Mouse (Mus musculus) embryonic facial prominence, embryonic 12.5 days (tissue): Measurements from ENCODE around the gene Pm20d2. TPM values are rescaled to one million over a fixed set of nuclear protein-coding genes. Genes with fewer than 3 reads are reported as not detected.

Experiments used
- ATAC-seq: fragments of 200-750 bp; cut with Nextera tagmentation; 2 replicates; pipeline ENCODE4 v1.8.0; 2017; ENCODE audit not compliant: insufficient number of reproducible peaks, insufficient read depth, low FRiP score, low TSS enrichment
- H3K27ac ChIP-seq: fragments of 300-500 bp; sonication (generic); 2 replicates; pipeline ENCODE4 v1.5.1; 2016; ENCODE audit warnings: mild to moderate bottlenecking
- H3K27me3 ChIP-seq: fragments of 300-500 bp; sonication (generic); 2 replicates; pipeline ENCODE4 v1.6.1; 2016; ENCODE audit warnings: mild to moderate bottlenecking, moderate library complexity
- H3K36me3 ChIP-seq: fragments of 300-500 bp; sonication (generic); 2 replicates; pipeline ENCODE4 v1.6.1; 2016; ENCODE audit warnings: mild to moderate bottlenecking
- H3K4me1 ChIP-seq: fragments of 300-500 bp; sonication (generic); 2 replicates; pipeline ENCODE4 v1.6.1; 2016
- H3K4me2 ChIP-seq: fragments of 300-500 bp; sonication (generic); replicated peaks from 2 replicates; pipeline ENCODE4 v1.6.1; 2016; ENCODE audit warnings: mild to moderate bottlenecking, moderate library complexity
- H3K4me3 ChIP-seq: fragments of 300-500 bp; sonication (generic); 2 replicates; pipeline ENCODE4 v1.5.1; 2016; ENCODE audit warnings: mild to moderate bottlenecking
- H3K9ac ChIP-seq: fragments of 300-500 bp; sonication (generic); 2 replicates; pipeline ENCODE4 v1.6.1; 2016; ENCODE audit warnings: mild to moderate bottlenecking, moderate library complexity
- H3K9me3 ChIP-seq: fragments of 300-500 bp; sonication (generic); 2 replicates; pipeline ENCODE4 v1.6.1; 2016; ENCODE audit warnings: mild to moderate bottlenecking, moderate library complexity
- WGBS: fragments of 180-500 bp; shearing (Covaris S2); methylation state at CpG from one replicate; pipeline ENCODE4 v1.1.7; 2016; 5-methylcytosine and 5-hydroxymethylcytosine counted together
- polyA plus RNA-seq: library from polyadenylated mRNA; unstranded; fragments of >200 nt; fragmentation: Nextera tagmentation; extraction: Ambion mirVana; gene quantifications from 2 replicates; pipeline ENCODE4 v1.2.1, GENCODE M21; 2016

Gene Pm20d2
- polyA plus RNA-seq, result 2.1 TPM in 2 replicates

GRCm38 (mm10) chr4:33189735-33190036 is at the start of gene Pm20d2:
Gene Pm20d2, minus strand, starts transcription at chr4:33189737.
- H3K9me3 ChIP-seq, result no peaks in the 10 kb centered on the region
- no peaks in the 10 kb centered on the region for H3K4me1 ChIP-seq
- no peak for ATAC-seq
- peak within 1 kb of the TSS; percentile 77 for H3K27ac ChIP-seq
- H3K4me2 ChIP-seq, result peak within 1 kb of the TSS; percentile 96
- H3K27me3 ChIP-seq, result peaks cover 13% of the 10 kb centered on the region; the same call in 1 of the 2 replicates
- H3K9ac ChIP-seq, result peak within 1 kb of the TSS; percentile 66
- H3K4me3 ChIP-seq, result peak within 1 kb of the TSS; percentile 59
- H3K36me3 ChIP-seq, result no peaks in the 10 kb centered on the region
- 13% methylated on average over 6 of the region's 6 CpGs for WGBS

GRCm38 (mm10) chr4:33230881-33231280 is 41.3 kb upstream of the Pm20d2 start:
- Histone ChIP-seq H3K4me3 (no peak overlapping the region), H3K4me1 (no peaks in the 10 kb centered on the region), H3K27ac (no peak overlapping the region), H3K4me2 (no peak overlapping the region), H3K9me3 (no peaks in the 10 kb centered on the region), H3K36me3 (peaks cover 7% of the 10 kb centered on the region; the same call in 1 of the 2 replicates), H3K27me3 (no peaks in the 10 kb centered on the region), H3K9ac (no peak overlapping the region)
- ATAC-seq, result no peak
- WGBS, result 91% methylated on average over 18 of the region's 18 CpGs

DNA sequence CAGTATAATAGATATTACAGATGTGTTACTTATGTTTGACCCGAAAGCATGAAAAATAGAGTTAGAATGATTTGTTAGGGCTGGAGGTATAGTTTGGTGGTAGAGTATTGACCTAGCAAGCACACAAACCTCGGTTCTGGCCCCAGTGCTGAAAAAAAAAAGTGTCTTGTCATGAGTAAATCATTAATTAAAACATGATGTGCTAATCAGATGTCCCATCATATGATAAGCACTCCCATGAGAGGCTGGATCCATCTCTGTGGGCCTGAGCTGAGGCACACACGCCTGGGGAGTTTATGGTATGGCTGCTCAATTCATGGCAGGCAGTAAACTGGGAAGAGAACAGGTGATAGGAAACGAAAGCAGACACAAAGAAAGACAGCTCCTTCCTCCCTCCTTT is 40.1 kb upstream of the Pm20d2 start:
- Histone ChIP-seq H3K4me3 (no peak overlapping the region), H3K36me3 (peaks cover 7% of the 10 kb centered on the region; the same call in 1 of the 2 replicates), H3K4me1 (0 out of 2 replicates have a peak, but pooled peaks cover under 1% of the 10 kb centered on the region), H3K9ac (no peak overlapping the region), H3K27ac (no peak overlapping the region), H3K4me2 (no peak overlapping the region), H3K9me3 (no peaks in the 10 kb centered on the region), H3K27me3 (no peaks in the 10 kb centered on the region)
- no peak for ATAC-seq
- 78% methylated on average over 4 of the region's 4 CpGs for WGBS

- no peak overlapping the region for H3K4me2 ChIP-seq
- no peaks in the 10 kb centered on the region for H3K27me3 ChIP-seq
- no peaks in the 10 kb centered on the region for H3K9me3 ChIP-seq
- peaks cover 7% of the 10 kb centered on the region; the same call in 1 of the 2 replicates for H3K36me3 ChIP-seq
- H3K9ac ChIP-seq, result no peak overlapping the region
- H3K27ac ChIP-seq, result no peak overlapping the region
- 80% methylated on average over 7 of the region's 7 CpGs for WGBS
- ATAC-seq, result no peak
- no peak overlapping the region for H3K4me3 ChIP-seq
- 0 out of 2 replicates have a peak, but pooled peaks cover 4% of the 10 kb centered on the region for H3K4me1 ChIP-seq
Measured at GRCm38 (mm10) chr4:33227164-33227563, 37.6 kb upstream of the Pm20d2 start.

- 0 out of 2 replicates have a peak, but pooled peaks cover 4% of the 10 kb centered on the region for H3K4me1 ChIP-seq
- H3K27ac ChIP-seq, result 0 out of 2 replicates have a peak overlapping the region, but pooled peaks have one; percentile 36
- no peak overlapping the region for H3K9ac ChIP-seq
- no peak overlapping the region for H3K4me2 ChIP-seq
- 0 out of 2 replicates have a peak, but pooled peaks have one; percentile 3 for ATAC-seq
- 51% methylated on average over 7 of the region's 7 CpGs for WGBS
- H3K36me3 ChIP-seq, result no peaks in the 10 kb centered on the region
- no peak overlapping the region for H3K4me3 ChIP-seq
- H3K27me3 ChIP-seq, result no peaks in the 10 kb centered on the region
- no peaks in the 10 kb centered on the region for H3K9me3 ChIP-seq
Measured at GRCm38 (mm10) chr4:33224003-33224675, 34.6 kb upstream of the Pm20d2 start.

DNA sequence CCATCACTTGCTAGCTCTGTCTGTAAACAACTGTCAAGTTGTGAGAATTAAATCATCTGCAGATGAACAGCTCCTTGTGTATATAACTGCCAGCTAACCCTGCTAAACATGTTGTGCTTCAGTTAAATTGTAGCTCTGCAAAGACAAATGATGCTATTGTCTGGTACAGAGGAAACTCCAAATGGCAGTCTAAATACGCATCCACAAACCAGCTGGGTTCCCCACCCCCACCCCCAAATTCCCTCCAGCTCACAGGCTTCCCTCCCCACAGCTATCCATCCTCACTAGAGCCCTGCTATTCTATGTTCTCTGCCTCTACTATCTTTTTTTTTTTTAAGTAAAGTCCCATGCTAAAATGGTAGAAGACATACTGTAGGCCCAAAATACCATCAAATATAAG is 32.3 kb upstream of the Pm20d2 start:
- Histone ChIP-seq H3K27me3 (no peaks in the 10 kb centered on the region), H3K27ac (no peak overlapping the region), H3K4me2 (no peak overlapping the region), H3K4me3 (no peak overlapping the region), H3K4me1 (0 out of 2 replicates have a peak, but pooled peaks cover 4% of the 10 kb centered on the region), H3K9me3 (no peaks in the 10 kb centered on the region), H3K9ac (no peak overlapping the region), H3K36me3 (no peaks in the 10 kb centered on the region)
- ATAC-seq, result no peak
- 26% methylated on average over 1 of the region's 1 CpGs for WGBS

GRCm38 (mm10) chr4:33208881-33209841 is 19.6 kb upstream of the Pm20d2 start, which contains the start of gene Srsf12:
Gene Srsf12, plus strand, starts transcription at chr4:33208991.
- Histone ChIP-seq H3K27ac (peak within 1 kb of the TSS; percentile 67; the same call in 1 of the 2 replicates), H3K9ac (peak within 1 kb of the TSS; percentile 88), H3K4me3 (peak within 1 kb of the TSS; percentile 62), H3K27me3 (no peaks in the 10 kb centered on the region), H3K36me3 (no peaks in the 10 kb centered on the region), H3K4me1 (0 out of 2 replicates have a peak, but pooled peaks cover 5% of the 10 kb centered on the region), H3K4me2 (peak within 1 kb of the TSS; percentile 98), H3K9me3 (no peaks in the 10 kb centered on the region)
- ATAC-seq, result peak; percentile 73
- WGBS, result 2% methylated on average over 63 of the region's 65 CpGs

DNA sequence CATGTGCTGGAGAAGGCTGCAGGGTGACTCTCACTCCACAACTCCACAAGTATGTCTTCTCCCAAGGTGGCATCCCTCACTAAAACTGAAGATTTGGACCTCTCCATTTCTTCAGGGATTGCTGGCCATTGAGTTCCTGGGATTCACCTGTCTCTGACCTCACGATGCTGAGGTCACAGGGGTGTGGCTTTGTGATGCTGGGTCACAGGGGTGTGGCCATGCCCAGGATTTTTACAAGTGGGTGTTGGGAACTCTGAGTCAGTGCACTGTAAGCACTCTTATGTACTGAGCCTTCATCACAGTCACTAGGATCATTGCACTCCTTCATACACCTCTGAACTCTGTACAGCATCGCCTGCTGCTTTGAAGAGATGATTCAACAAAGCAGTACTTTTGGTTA is 18.0 kb upstream of the Pm20d2 start:
- Histone ChIP-seq H3K9me3 (no peaks in the 10 kb centered on the region), H3K4me1 (0 out of 2 replicates have a peak, but pooled peaks cover 5% of the 10 kb centered on the region), H3K36me3 (no peaks in the 10 kb centered on the region), H3K27ac (no peak overlapping the region), H3K4me3 (no peak overlapping the region), H3K4me2 (no peak overlapping the region), H3K27me3 (no peaks in the 10 kb centered on the region), H3K9ac (no peak overlapping the region)
- 72% methylated on average over 2 of the region's 2 CpGs for WGBS
- ATAC-seq, result no peak

- Histone ChIP-seq H3K4me1 (0 out of 2 replicates have a peak, but pooled peaks cover 5% of the 10 kb centered on the region), H3K9me3 (no peaks in the 10 kb centered on the region), H3K4me3 (no peak overlapping the region), H3K9ac (no peak overlapping the region), H3K27ac (no peak overlapping the region), H3K4me2 (no peak overlapping the region), H3K27me3 (no peaks in the 10 kb centered on the region), H3K36me3 (no peaks in the 10 kb centered on the region)
- 4% methylated on average over 4 of the region's 4 CpGs for WGBS
- no peak for ATAC-seq
Measured at GRCm38 (mm10) chr4:33204682-33205081, 15.1 kb upstream of the Pm20d2 start.

DNA sequence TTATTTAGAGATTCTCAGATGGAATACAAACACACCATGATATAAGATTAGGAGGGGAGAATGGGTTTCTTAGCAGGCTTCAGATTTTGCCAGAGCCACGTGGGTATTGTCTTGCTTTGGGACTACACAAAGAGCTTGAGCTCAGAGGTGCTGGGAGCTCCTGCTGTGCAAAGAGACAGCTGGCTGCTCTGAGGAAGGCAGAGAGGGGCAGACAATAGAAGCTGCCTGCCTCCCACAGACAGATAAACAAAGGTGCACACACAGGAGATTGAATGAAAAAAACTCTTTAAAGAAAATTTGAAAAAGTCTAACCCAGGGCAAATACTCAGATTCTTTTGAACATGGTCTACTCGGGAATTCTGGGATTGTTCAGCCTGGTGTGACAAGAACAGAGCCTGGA is 8.6 kb upstream of the Pm20d2 start:
- no peaks in the 10 kb centered on the region for H3K4me1 ChIP-seq
- H3K36me3 ChIP-seq, result no peaks in the 10 kb centered on the region
- ATAC-seq, result no peak
- no peak overlapping the region for H3K9ac ChIP-seq
- H3K4me2 ChIP-seq, result no peak overlapping the region
- H3K9me3 ChIP-seq, result no peaks in the 10 kb centered on the region
- H3K27ac ChIP-seq, result no peak overlapping the region
- no peaks in the 10 kb centered on the region for H3K27me3 ChIP-seq
- WGBS, result 11% methylated on average over 2 of the region's 2 CpGs
- H3K4me3 ChIP-seq, result no peak overlapping the region

DNA sequence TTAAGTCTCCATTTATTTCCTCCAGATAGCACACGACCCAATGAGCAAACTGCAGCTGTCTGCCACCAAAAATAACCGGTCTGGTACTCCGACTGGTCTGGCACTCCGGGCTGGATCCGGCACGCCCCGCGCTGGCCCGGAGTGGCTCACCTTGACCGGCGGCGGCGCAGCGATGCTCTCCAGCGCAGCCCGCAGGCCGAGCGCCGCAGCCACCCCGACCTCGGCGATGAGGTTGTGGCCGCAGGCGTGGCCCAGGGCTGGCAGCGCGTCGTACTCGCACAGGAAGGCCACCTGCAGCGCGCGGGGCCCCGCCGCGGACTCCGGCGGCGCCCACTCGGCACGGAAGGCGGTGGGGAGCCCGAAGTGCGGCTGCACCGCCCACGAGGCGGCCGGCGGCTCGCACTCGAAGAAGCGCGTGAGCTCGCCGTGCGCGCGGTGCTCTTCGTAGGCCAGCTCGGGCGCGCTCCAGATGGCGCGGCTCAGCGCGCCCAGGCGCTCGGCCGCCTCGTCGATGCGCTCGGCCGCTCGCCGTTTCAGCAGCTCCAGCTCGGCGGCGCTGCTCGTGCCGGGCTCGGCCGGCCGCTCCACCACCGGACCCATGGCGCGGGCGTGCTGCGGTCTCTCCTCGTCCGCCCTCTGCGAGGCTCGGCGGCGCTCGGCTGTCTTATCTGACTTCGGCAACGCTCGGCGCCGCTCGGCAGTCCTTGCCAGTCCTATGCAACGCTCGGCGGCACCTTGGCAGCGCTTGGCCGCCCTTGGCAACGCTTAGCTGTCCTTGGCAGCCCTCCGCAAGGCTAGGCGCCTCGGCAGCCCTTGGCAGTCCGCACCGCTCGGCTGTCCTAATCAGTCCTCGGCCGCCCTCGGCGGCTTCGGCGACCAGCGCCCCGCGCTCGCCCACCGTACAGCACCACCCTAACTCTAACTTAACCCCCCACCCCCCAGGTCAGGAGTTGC is 479 bp downstream of the Pm20d2 start:
- Histone ChIP-seq H3K27me3 (peaks cover 13% of the 10 kb centered on the region; the same call in 1 of the 2 replicates), H3K9ac (peak overlapping the region; percentile 66), H3K4me1 (no peaks in the 10 kb centered on the region), H3K36me3 (no peaks in the 10 kb centered on the region), H3K9me3 (no peaks in the 10 kb centered on the region), H3K4me3 (peak overlapping the region; percentile 59), H3K4me2 (peak overlapping the region; percentile 96), H3K27ac (peak overlapping the region; percentile 77)
- under 1% methylated on average over 121 of the region's 123 CpGs for WGBS
- peak; percentile 87 for ATAC-seq
